Mouse (Mus musculus) neutrophil, adult 65 days (primary cell): ENCODE results near the gene Syt9. TPM values are rescaled to one million over a fixed set of nuclear protein-coding genes. Genes with fewer than 3 reads are reported as not detected.

ENCODE experiments used
- total RNA-seq: library from RNA; stranded (reverse); gene quantifications from 2 replicates; pipeline ENCODE4 v1.2.4, GENCODE M21; 2023

Syt9 gene
- total RNA-seq = not detected in 2 replicates

GRCm38 (mm10) chr7:107370232-107371125 lies at the start of gene Syt9:
Gene Syt9 (plus strand): TSS chr7:107370728.

GRCm38 (mm10) chr7:107567261-107567671 lies 196.7 kb downstream of the Syt9 start, which contains the start of gene Olfml1:
Gene Olfml1 (plus strand): TSS chr7:107567446.

GRCm38 (mm10) chr7:107594857-107595402 lies 224.4 kb downstream of the Syt9 start, which contains the start of gene Ppfibp2:
Gene Ppfibp2 (plus strand): TSS chr7:107595207.

Other genes with a start within 250 kb of the Syt9 start
- not detected in 2 replicates for gene Olfr715, start 239.6 kb upstream of the Syt9 start, total RNA-seq
- gene Olfr716, start 232.4 kb upstream of the Syt9 start, total RNA-seq = not detected in 2 replicates
- not detected in 2 replicates for gene Nlrp14, start 203.7 kb upstream of the Syt9 start, total RNA-seq
- gene Rbmxl2, start 161.3 kb upstream of the Syt9 start, total RNA-seq = not detected in 2 replicates
- gene Olfml1, start 196.7 kb downstream of the Syt9 start, total RNA-seq = not detected in 2 replicates
- gene Ppfibp2, start 224.5 kb downstream of the Syt9 start, total RNA-seq = 9.3 and 12.3 TPM in 2 replicates